Mouse (Mus musculus) monocyte, adult 5-6 weeks (primary cell): ENCODE results near the gene Suv39h1. TPM values are rescaled to one million over a fixed set of nuclear protein-coding genes. Genes with fewer than 3 reads are reported as not detected.
"Not testable (repeated sequence)": the region's sequence is repeated elsewhere in the genome, so short reads cannot be mapped to it uniquely, and the experiment has no call there.

Source experiments
- ATAC-seq: fragments of 153-309, 156-312 bp; replicated peaks from 2 replicates; pipeline ENCODE4 v1.8.0; 2017; ENCODE audit warnings: mild to moderate bottlenecking; ENCODE audit not compliant: low TSS enrichment, insufficient number of reproducible peaks, severe bottlenecking, poor library complexity, low FRiP score
- total RNA-seq: library from RNA; stranded (forward); fragments of 200-1000, 200-491, 200-594 nt; gene quantifications from 3 replicates; pipeline ENCODE4 v1.2.3, GENCODE M21; 2017

Suv39h1 gene
- total RNA-seq, result 19.0 to 19.7 TPM (median 19.1 TPM) in 3 replicates

DNA sequence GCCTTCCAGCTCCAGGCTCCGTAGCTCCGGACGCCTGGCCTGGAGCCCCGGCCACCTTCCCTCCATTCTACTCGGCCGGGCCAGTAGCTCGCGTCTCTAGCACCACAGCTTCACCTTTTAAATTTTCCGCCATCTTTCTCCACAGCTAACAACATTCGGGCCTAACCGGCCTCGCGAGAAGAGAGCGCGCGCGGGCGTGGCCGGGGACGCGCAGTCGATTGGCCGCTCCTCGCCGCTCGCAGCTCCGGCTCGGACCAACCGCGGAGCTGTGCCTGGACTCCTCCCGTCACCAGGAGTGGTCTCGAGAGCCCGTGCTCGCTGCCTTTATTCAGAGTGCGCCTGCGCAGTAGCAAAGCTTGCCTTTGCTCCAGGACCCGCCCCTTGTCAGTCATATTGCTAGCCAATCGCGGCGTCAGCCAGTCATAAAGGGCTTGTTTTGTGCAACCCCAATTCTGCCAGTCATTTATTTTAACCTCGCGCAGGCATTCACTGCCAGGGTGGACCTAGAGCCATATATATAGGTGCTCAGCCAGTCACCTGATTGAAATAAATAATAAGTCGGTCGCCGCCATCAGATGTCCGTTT is at the start of gene Suv39h1:
Gene Suv39h1 (minus strand): TSS at position 331 of the 585 bp plus-strand sequence.
- ATAC-seq, result peak; percentile 98

DNA sequence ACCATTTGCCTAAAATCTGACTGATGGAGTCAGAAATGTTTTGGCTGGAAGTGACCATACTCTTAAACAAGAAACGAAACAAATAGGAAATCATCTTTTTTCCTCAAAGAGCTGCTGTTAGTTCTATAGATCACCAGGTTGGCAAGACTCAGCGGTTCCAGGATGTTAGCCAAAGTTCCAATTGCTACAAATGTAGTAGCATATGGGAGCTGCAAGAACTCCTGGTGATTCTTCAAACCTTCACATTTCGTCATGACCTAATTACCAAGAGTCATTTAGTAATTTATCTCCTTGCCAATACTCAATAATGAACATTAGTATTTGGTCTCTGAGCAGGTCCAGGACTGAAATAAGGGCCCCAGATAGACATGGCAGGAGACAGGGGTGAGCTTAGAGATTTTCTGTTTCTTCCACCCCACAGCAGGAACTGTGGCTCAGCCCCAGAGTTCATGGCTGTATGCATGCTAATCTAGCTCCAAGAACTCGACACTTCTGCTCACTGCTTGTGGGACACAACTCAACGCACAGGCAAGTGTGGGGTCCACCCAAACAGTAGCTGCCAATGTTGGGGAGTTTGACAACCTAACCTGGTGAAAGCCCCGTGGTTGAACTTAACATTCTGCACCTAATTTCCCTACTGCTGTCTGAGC is 49.4 kb upstream of the Suv39h1 start:
- no peak for ATAC-seq

DNA sequence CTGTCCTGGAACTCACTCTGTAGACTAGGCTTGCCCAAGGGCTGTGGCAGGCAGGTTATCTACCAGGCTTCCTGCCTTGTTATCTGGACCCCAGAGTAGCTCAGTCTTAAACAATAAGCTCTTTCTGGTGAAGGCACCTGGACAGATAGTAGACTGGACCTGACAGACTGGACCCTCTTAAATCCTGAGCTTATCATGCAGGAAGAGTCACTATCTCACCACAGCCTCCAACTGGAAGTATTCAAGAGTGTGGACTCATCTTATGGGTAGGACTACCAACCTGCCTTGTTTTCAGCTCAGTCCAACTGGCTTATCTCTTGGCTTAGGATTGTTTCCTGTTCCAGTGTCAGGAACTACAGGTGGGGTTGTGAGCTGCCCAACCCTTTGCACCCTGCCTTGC is 42.7 kb upstream of the Suv39h1 start:
- no peak for ATAC-seq

DNA sequence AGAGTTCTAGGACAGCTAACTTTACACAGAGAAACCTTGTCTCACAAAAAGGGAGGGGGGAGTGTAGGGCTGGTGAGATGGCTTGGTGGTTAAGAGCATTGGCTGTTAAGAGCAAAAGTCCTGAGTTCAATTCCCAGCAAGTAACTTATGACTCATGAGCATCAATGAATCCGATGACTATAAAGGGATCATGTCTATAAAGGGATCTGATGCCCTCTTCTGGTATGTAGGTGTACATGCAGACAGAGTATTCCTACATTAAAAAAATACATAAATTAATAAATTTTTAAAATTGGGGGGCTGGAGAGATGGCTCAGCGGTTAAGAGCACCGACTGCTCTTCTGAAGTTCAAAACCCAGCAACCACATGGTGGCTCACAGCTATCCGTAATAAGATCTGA is 40.7 kb upstream of the Suv39h1 start:
- ATAC-seq, result no peak

DNA sequence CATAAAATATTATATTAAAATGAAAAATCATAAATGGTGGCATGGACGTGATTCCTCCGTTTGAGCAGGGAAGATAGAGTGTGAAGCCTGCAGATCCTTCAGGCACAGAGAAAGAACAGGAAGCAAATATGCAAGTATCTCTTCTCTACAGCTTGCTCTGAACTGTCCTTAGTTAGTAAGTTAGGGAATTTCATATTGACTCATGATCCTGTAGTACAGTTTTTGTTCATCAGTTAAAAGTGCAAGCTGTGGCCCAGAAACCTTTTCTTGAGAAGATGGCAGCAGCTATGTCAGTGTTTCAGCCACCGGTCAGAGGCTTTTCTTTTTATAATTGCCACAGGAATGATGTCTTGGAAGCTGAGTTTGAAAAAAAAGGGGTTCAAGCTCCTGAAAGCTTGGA is 30.5 kb upstream of the Suv39h1 start:
- no peak for ATAC-seq

DNA sequence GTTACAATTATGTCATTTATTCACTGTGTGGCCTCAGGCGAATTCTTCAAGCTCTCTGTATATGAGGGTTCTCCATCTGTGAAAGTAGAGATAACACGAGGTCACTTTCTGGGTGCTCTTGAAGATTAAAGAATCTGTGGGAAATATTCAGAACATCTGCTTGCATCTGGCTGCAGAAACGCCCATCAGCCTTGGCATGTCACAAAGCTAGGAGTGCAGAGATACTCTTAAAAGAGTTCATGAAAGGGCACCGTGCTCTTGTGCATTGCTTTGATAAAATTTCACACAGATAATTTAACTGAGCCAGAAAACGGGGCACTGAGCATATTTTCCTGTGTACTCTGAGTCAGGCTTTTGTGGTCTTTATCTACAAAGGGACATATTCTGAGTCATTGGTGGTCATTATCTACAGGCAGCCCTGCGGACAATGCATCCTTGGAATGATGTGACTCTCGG is 27.7 kb upstream of the Suv39h1 start:
- no peak for ATAC-seq

DNA sequence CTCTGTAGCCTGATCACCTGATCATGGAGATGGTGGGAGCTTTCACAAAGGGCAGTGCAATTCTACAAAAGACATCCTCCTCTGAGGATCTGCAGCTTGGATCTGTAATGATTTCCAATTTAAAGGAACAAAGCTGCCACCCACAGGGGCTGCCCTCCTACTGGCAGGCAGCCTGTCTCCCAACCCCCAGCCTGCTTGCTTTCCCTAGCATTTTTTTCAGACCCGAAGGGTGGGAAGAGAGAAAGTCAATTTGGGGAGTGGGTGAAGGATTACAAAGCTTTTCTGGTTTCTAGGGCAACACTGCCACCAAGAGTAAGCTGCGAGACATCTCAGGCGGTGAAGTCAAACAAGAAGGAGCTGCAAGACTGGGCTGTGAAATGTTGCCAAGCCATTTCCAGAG is 26.5 kb upstream of the Suv39h1 start:
- no peak for ATAC-seq

DNA sequence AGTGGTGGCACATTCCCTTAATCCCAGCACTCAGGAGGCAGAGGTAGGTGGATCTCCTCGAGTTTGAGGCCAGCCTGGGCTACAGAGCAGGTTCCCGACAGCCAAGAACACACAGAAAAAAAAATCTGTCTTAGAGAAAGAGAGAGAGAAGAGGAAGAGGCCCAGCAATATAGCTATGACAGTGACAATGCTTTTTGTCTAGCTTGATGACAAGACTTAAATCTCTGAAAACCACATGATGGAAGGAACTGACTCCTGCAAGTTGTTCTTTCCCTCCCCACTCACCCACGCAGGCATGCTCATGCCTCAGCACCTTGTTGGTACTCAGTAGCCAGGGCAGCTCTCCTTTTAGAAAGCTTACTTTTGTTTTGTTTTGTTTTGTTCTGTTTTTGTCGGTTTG is 24.9 kb upstream of the Suv39h1 start:
- ATAC-seq, result no peak

DNA sequence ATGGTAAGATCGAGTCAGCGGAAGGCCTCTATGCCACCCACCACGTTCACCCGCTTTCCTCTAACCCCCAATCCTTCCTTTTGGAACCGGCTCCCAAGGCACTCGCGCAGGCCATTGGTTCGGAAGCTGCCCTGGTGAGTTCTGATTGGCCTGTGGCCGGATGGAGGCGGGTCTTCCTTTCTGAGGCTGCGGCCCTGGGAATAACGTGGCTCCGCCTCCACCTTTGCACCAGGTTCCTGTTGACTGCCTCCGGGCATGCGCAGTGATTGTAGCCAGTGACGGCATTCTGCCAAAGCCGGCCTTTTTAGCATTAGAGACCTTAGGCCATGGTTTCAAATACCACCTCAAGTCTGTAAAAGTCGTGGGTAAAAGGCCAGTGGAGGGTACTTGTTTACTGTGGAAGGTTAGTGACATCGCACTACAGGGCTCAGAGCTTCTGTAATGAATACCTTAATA is 22.3 kb upstream of the Suv39h1 start:
- peak; percentile 99 for ATAC-seq

DNA sequence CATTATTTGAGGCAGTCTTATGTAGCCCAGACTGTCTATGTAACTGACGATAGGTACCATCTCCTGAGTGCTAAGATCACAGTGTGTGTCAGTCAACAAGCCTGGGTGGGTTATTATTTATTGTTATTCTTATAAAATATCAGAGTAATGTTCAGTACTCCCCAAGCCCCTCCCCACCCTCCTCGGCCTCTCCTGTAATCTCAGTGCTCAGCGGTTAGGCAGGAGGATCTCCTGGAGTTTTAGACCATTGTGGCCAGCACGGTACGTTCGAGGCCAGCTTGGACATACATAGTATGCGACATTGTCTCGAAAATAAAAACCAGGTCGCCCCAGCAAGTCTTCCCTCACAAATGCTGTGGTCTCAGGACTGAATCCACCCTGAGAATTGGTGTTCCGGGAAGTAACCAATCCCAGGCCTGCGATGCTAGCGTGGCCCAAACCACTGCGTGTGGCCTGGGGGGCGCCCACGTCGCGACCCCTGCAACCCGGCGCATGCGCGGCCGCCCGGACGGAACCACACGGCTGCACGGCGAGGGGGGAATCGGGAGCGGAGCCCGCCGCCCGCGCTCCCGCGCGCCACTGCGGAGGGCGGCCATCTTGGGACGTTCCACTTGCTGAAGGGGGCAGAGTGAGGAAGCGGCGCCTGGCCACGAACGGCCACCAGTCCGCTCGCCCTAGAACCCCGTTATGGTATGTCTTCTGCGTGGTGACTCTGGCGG is 21.7 kb upstream of the Suv39h1 start:
- ATAC-seq, result peak; percentile 81

DNA sequence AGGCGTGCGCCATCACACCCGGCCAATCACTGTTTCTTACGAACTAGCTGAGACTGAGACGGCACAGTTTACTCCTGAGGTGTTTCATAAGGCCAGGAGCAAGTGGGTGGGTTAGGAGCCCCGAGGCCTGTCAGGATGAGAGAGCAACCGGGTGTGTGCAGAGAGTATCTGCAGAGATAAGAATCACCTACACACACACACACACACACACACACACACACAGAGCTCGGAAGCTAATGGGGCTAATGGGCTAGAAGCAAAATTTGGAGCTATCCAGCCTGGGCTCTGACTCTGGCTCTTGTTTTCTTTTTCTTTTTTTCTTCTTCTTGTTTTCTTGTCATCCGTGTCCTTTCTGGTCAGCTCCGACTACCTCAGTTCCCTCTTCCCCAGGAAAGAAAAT is 21.0 kb upstream of the Suv39h1 start:
- ATAC-seq, result no peak

DNA sequence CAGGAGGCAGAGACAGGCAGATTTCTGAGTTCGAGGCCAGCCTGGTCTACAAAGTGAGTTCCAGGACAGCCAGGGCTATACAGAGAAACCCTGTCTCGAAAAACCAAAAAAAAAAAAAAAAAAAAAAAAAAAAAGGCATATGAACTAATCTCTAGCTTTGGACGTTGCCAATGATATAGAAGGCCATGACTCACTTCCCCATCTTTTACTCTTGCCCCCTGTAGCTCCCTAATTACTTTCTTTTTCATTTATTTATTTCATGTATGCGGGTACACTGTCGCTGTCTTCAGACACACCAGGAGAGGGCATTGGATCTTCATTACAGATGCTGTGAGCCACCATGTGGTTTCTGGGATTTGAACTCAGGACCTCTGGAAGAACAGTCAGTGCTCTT is 16.4 kb upstream of the Suv39h1 start:
- ATAC-seq, result not testable (repeated sequence)

DNA sequence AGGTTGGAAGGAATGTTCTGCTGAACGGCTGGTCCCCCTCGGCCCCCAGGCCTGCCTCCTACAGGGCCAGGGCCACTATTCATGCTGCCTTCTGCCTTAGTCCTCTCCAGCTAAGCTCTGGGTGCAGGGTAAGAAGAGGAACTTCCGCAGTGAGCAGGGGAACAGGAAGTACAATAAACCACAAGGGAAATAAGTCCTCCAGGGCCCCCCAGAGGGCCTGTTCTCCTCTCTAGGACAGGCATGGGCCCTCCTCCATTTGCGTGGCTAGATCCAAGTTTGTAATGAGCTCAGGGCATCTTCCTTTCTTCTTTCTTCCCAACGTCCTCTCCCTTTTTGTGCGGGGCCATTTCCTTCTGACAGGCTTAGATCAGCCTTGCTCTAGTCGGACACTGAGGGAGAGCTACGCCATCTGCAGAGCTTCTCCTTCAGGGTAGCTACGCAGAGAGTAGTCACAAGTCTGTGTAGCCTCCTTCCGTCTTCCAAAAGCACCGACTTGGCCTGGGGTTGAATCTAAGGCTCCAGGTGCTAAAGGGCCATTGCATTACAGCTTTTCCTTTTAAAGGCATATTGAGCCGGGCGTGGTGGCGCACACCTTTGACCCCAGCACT is 15.9 kb upstream of the Suv39h1 start, which contains the start of gene Was:
Gene Was (minus strand): TSS at position 153 of the 608 bp plus-strand sequence.
- peak; percentile 96 for ATAC-seq

DNA sequence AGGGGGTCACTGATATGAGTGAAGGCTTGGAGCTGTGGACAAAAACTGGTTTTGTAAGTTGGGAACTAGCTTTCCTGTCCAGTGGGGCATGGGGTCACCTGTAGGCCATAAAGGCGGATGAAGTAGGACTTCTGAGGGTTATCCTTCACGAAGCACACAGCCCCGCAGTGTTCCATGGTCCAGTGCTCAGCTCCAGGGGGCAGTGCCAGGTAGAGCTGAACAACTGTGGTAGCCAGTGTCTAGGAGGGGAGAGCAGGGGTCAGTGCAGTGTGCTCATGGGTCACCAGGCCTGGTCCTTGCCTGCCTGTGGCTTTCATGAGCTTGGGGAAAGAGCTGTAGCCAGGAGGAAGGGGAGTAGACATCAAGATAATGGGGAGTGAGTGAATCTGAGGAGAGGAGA is 15.2 kb upstream of the Suv39h1 start:
- no peak for ATAC-seq

DNA sequence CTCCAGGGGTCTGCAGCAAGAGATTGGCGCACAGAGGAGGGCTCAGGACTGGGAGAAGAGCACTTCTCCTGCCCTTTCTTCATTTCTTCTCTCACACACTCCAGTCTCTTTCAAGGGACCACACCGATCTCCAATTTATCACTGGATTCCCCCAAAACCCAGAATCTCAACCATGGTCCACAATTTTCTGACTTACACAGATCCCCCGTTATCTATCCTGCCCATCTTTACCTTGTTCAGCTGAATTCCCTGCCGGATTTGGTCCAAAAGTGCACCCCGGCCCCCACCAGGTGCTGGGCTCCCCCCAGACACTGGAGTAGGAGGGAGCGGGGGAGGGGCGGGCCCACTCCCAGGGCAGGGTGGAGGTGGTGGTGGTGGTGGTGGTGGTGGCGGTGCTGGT is 11.1 kb upstream of the Suv39h1 start:
- no peak for ATAC-seq

DNA sequence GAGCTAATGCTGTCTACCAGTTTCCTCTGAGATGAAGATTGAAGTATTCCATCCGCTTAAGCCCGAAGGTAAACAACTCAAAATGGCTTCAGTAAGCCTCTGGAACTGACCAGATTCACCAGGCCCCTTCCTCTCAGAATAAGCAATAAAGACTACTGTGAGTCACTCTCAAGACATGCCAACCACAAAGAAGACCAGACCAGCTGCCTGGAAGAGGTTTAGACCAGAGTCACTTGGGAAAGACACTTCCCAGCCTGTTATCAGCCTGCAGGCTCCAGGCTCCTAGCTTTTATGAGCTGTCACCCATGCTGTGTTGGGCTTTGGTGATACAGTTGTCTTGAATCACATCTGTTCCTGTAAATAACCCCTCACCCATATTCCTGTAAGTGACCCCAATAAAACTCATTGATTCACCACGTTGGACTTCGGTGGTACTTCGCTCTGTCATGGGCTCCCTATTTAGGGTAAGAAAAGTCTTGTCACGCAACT is 10.3 kb upstream of the Suv39h1 start:
- no peak for ATAC-seq

DNA sequence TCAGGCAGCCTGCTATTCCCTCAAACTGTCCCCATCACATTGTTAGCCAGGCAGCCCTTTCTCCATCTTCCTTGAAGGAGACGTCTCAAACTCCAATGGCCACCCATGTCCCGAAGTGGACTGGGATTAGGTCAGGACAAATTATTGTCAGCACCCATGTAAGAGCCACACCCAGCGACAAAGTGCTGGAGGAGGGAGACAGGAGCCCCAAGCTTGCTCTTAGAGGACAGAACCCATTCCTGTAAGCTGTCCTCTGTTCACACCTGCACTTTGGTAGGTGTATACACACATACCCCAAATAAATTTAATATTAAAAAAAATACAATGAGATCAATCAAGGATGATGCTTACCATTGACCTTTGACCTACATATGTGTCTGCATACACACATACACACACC is 544 bp upstream of the Suv39h1 start:
- ATAC-seq, result no peak

DNA sequence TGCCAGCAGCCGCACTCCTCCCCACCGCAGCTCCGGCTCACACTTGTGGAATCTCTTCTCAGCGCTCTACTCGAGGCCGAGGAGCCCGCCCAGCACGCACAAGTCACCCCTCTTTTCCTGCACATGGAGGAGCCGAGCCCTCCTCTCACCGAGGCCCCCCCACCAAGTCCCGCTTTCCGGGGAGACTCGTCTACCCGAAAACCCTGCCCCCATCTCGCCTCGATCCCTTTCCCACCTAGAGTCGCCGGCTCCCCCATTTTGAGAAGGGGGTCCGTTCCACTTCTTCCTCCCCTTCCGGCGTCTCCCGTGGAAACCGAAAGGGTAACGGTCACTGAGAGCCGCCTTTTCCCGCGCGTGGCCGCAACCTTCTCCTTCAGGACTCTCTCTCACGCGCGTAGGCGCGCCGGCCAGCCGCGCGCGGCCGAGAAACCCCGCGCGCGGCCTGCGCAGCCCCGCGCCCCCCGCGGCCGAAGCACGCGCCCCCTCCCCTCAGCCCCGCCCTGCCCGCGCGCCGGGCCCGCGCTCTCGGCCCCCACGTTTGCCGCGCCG is 605 bp downstream of the Suv39h1 start:
- ATAC-seq, result no peak

DNA sequence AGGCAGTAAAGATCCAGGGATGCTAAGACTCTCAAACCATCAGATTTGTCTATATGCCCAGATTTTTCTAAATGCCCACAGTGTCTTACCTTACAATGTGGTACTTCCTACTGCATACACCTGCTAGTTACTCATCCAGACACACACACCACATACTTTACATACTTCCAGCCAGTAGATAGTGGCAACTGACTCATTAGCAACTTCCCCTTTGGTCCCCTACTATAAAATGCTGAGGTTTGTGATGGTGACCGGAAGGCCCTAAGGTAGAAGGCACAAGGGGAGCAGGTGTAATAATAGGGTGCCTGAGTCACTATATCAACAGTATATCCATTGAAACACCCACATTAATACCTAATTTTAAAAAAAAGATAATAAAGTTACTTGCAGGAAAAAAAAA is 5.4 kb downstream of the Suv39h1 start:
- no peak for ATAC-seq
